Mouse (Mus musculus) ES-E14 (cell line): Measurements from ENCODE around the gene Gm43518.

Experiments used
- CHD2 ChIP-seq: IDR thresholded peaks from 2 replicates; pipeline ENCODE4 v1.6.1; 2014; ENCODE audit warnings: mild to moderate bottlenecking, low read depth, low read length, inconsistent platforms
- ZC3H11A ChIP-seq: IDR thresholded peaks from 2 replicates; pipeline ENCODE4 v1.6.1; 2012; ENCODE audit warnings: low read depth, mild to moderate bottlenecking, inconsistent platforms, low read length, borderline replicate concordance
- ZNF384 ChIP-seq: IDR thresholded peaks from 2 replicates; pipeline ENCODE4 v1.6.1; 2012; ENCODE audit warnings: low read depth, low read length, inconsistent platforms

DNA sequence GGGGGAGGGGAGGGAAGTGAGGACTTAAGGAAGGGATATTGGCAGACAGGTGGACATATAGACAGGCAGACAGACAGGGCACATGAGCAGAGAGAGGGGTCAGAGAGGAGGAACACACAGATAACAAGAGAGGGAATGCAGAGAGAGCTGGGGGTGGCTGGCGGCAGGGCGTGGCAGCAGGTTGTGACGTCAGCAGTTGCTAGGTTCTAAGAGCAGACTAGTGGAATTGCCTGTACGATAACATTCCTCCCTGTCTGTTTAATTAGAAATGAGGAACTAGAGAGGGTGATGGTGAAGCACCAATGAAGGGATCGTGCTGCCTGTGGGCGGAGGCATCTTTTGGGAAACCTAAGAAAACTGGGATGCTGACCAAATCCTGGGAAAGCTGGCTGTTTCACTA, 35.5 kb upstream of the Gm43518 start:
- TF ChIP-seq ZC3H11A (no peak), CHD2 (peak; percentile 69), ZNF384 (no peak)
